Mouse (Mus musculus): ENCODE data around the gene Pde4b. TPM values are rescaled to one million over a fixed set of nuclear protein-coding genes. Genes with fewer than 3 reads are reported as not detected.

The Pde4b gene
- total RNA-seq, 1 experiment: 1.4 TPM

GRCm38 (mm10) chr4:102593631-102594030 lies 506.3 kb downstream of the Pde4b start:
- in situ Hi-C loops (cut with MboI; ENCODE audit: low sequenced_read_pairs in 2 of 2, unreplicated experiment in 2 of 2): no loop called here
- no peak for TF ChIP-seq CHD2 (IDR thresholded peaks at IDR 0.05; ENCODE audit: low read depth, low read length)
- Histone ChIP-seq H3K36me3 (ENCODE audit: control insufficient read depth, insufficient read depth, low read length, poor library complexity, severe bottlenecking) (no peaks in the 10 kb centered on the region), H3K4me1 (ENCODE audit: control insufficient read depth in 2 of 2, insufficient read depth in 2 of 2, low read length in 2 of 2, poor library complexity in 1 of 2) (no peaks in the 10 kb centered on the region), H3K9me3 (ENCODE audit: control insufficient read depth, insufficient read depth, low read depth, low read length) (no peaks in the 10 kb centered on the region), H3K4me3 (ENCODE audit: insufficient read depth in 1 of 2, low read depth in 1 of 2, low read length in 2 of 2, poor library complexity in 1 of 2, severe bottlenecking in 1 of 2) (no peak overlapping the region), H3K27ac (ENCODE audit: insufficient read depth, low read depth, low read length, poor library complexity, severe bottlenecking) (no peak overlapping the region), H3K9ac (ENCODE audit: insufficient read depth, low read depth, low read length, poor library complexity, severe bottlenecking) (no peak overlapping the region)
- DNase-seq (ENCODE audit: low read depth, low spot score): no peak

GRCm38 (mm10) chr4:102594506-102594905 lies 507.2 kb downstream of the Pde4b start:
- Histone ChIP-seq H3K27ac (ENCODE audit: insufficient read depth, low read depth, low read length, poor library complexity, severe bottlenecking) (no peak overlapping the region), H3K4me3 (ENCODE audit: insufficient read depth in 1 of 2, low read depth in 1 of 2, low read length in 2 of 2, poor library complexity in 1 of 2, severe bottlenecking in 1 of 2) (no peak overlapping the region), H3K4me1 (ENCODE audit: control insufficient read depth in 2 of 2, insufficient read depth in 2 of 2, low read length in 2 of 2, poor library complexity in 1 of 2) (no peaks in the 10 kb centered on the region), H3K9ac (ENCODE audit: insufficient read depth, low read depth, low read length, poor library complexity, severe bottlenecking) (no peak overlapping the region), H3K9me3 (ENCODE audit: control insufficient read depth, insufficient read depth, low read depth, low read length) (no peaks in the 10 kb centered on the region), H3K36me3 (ENCODE audit: control insufficient read depth, insufficient read depth, low read length, poor library complexity, severe bottlenecking) (no peaks in the 10 kb centered on the region)
- DNase-seq (ENCODE audit: low read depth, low spot score): no peak
- in situ Hi-C loops (cut with MboI; ENCODE audit: low sequenced_read_pairs in 2 of 2, unreplicated experiment in 2 of 2): no loop called here
- no peak for TF ChIP-seq ZNF384 (IDR thresholded peaks at IDR 0.05; ENCODE audit: low read depth, low read length)
- TF ChIP-seq ZC3H11A (IDR thresholded peaks at IDR 0.05; ENCODE audit: borderline replicate concordance, low read depth, low read length): no peak

- Histone ChIP-seq H3K36me3 (ENCODE audit: control insufficient read depth, insufficient read depth, low read length, poor library complexity, severe bottlenecking) (no peaks in the 10 kb centered on the region), H3K27ac (ENCODE audit: insufficient read depth, low read depth, low read length, poor library complexity, severe bottlenecking) (no peak overlapping the region), H3K4me3 (ENCODE audit: insufficient read depth in 1 of 2, low read depth in 1 of 2, low read length in 2 of 2, poor library complexity in 1 of 2, severe bottlenecking in 1 of 2) (no peak overlapping the region), H3K9me3 (ENCODE audit: control insufficient read depth, insufficient read depth, low read depth, low read length) (no peaks in the 10 kb centered on the region), H3K9ac (ENCODE audit: insufficient read depth, low read depth, low read length, poor library complexity, severe bottlenecking) (no peak overlapping the region), H3K4me1 (ENCODE audit: control insufficient read depth in 2 of 2, insufficient read depth in 2 of 2, low read length in 2 of 2, poor library complexity in 1 of 2) (no peaks in the 10 kb centered on the region)
- in situ Hi-C loops (cut with MboI; ENCODE audit: low sequenced_read_pairs in 2 of 2, unreplicated experiment in 2 of 2): no loop called here
- no peak for TF ChIP-seq CHD2 (IDR thresholded peaks at IDR 0.05; ENCODE audit: low read depth, low read length)
- no peak for TF ChIP-seq MAFK (IDR thresholded peaks at IDR 0.05; ENCODE audit: insufficient read depth, low read depth, low read length)
- no peak for TF ChIP-seq ZNF384 (IDR thresholded peaks at IDR 0.05; ENCODE audit: low read depth, low read length)
- TF ChIP-seq HCFC1 (IDR thresholded peaks at IDR 0.05; ENCODE audit: borderline replicate concordance, insufficient read depth, low read length): no peak
- TF ChIP-seq ZC3H11A (IDR thresholded peaks at IDR 0.05; ENCODE audit: borderline replicate concordance, low read depth, low read length): no peak
- no peak for DNase-seq (ENCODE audit: low read depth, low spot score)
Measured at GRCm38 (mm10) chr4:102603968-102604367, 516.6 kb downstream of the Pde4b start.

- H3K9ac ChIP-seq (ENCODE audit: insufficient read depth, low read depth, low read length, poor library complexity, severe bottlenecking): no peak overlapping the region
- H3K9me3 ChIP-seq (ENCODE audit: control insufficient read depth, insufficient read depth, low read depth, low read length): no peaks in the 10 kb centered on the region
- in situ Hi-C loops (cut with MboI; ENCODE audit: low sequenced_read_pairs in 2 of 2, unreplicated experiment in 2 of 2): no loop called here
- TF ChIP-seq HCFC1 (IDR thresholded peaks at IDR 0.05; ENCODE audit: borderline replicate concordance, insufficient read depth, low read length) (no peak), ZNF384 (IDR thresholded peaks at IDR 0.05; ENCODE audit: low read depth, low read length) (no peak), MAFK (IDR thresholded peaks at IDR 0.05; ENCODE audit: insufficient read depth, low read depth, low read length) (no peak), ZC3H11A (IDR thresholded peaks at IDR 0.05; ENCODE audit: borderline replicate concordance, low read depth, low read length) (no peak), CHD2 (IDR thresholded peaks at IDR 0.05; ENCODE audit: low read depth, low read length) (no peak)
- no peak overlapping the region for H3K4me3 ChIP-seq (ENCODE audit: insufficient read depth in 1 of 2, low read depth in 1 of 2, low read length in 2 of 2, poor library complexity in 1 of 2, severe bottlenecking in 1 of 2)
- no peaks in the 10 kb centered on the region for H3K4me1 ChIP-seq (ENCODE audit: control insufficient read depth in 2 of 2, insufficient read depth in 2 of 2, low read length in 2 of 2, poor library complexity in 1 of 2)
- H3K36me3 ChIP-seq (ENCODE audit: control insufficient read depth, insufficient read depth, low read length, poor library complexity, severe bottlenecking): no peaks in the 10 kb centered on the region
- H3K27ac ChIP-seq (ENCODE audit: insufficient read depth, low read depth, low read length, poor library complexity, severe bottlenecking): no peak overlapping the region
- no peak for DNase-seq (ENCODE audit: low read depth, low spot score)
Measured at GRCm38 (mm10) chr4:102605231-102605630, 517.9 kb downstream of the Pde4b start.

GRCm38 (mm10) chr4:102605722-102606341 lies 518.5 kb downstream of the Pde4b start:
- no peak overlapping the region for H3K9ac ChIP-seq (ENCODE audit: insufficient read depth, low read depth, low read length, poor library complexity, severe bottlenecking)
- no peak for DNase-seq (ENCODE audit: low read depth, low spot score)

More at GRCm38 (mm10) chr4:102605722-102606341, 518.5 kb downstream of the Pde4b start:
- TF ChIP-seq ZNF384 (IDR thresholded peaks at IDR 0.05; ENCODE audit: low read depth, low read length) (no peak), CHD2 (IDR thresholded peaks at IDR 0.05; ENCODE audit: low read depth, low read length) (no peak), MAFK (IDR thresholded peaks at IDR 0.05; ENCODE audit: insufficient read depth, low read depth, low read length) (no peak), ZC3H11A (IDR thresholded peaks at IDR 0.05; ENCODE audit: borderline replicate concordance, low read depth, low read length) (no peak), HCFC1 (IDR thresholded peaks at IDR 0.05; ENCODE audit: borderline replicate concordance, insufficient read depth, low read length) (no peak)
- Histone ChIP-seq H3K9me3 (ENCODE audit: control insufficient read depth, insufficient read depth, low read depth, low read length) (no peaks in the 10 kb centered on the region), H3K27ac (ENCODE audit: insufficient read depth, low read depth, low read length, poor library complexity, severe bottlenecking) (no peak overlapping the region), H3K4me1 (ENCODE audit: control insufficient read depth in 2 of 2, insufficient read depth in 2 of 2, low read length in 2 of 2, poor library complexity in 1 of 2) (no peaks in the 10 kb centered on the region), H3K4me3 (ENCODE audit: insufficient read depth in 1 of 2, low read depth in 1 of 2, low read length in 2 of 2, poor library complexity in 1 of 2, severe bottlenecking in 1 of 2) (no peak overlapping the region), H3K36me3 (ENCODE audit: control insufficient read depth, insufficient read depth, low read length, poor library complexity, severe bottlenecking) (no peaks in the 10 kb centered on the region)
- in situ Hi-C loops (cut with MboI; ENCODE audit: low sequenced_read_pairs in 2 of 2, unreplicated experiment in 2 of 2): no loop called here
